Mouse (Mus musculus) lung, adult 2 months (tissue): ENCODE data around the gene Slpi. TPM values are rescaled to one million over a fixed set of nuclear protein-coding genes. Genes with fewer than 3 reads are reported as not detected.

Source experiments
- DNase-seq: peaks from one replicate; pipeline ENCODE4 v3.0.0; 2022
- H3K4me1 ChIP-seq: fragments of 200-500 bp; 2 replicates; pipeline ENCODE4 v1.6.1; 2011; ENCODE audit warnings: low read length; ENCODE audit not compliant: control insufficient read depth, insufficient read depth
- H3K4me3 ChIP-seq: fragments of 200-500 bp; replicated peaks from 2 replicates; pipeline ENCODE3; 2011; ENCODE audit warnings: low read depth, mild to moderate bottlenecking, control low read depth, low read length; ENCODE audit errors: extremely low read depth
- CTCF ChIP-seq: fragments of 200-500 bp; IDR thresholded peaks from 2 replicates; pipeline ENCODE4 v1.5.1; 2011; ENCODE audit warnings: mild to moderate bottlenecking, low read length, control low read depth; ENCODE audit not compliant: insufficient read depth
- POLR2A ChIP-seq: fragments of 200-500 bp; IDR thresholded peaks from 2 replicates; pipeline ENCODE4 v1.6.1; 2011; ENCODE audit warnings: low read depth, mild to moderate bottlenecking, control low read depth, low read length, borderline replicate concordance; ENCODE audit errors: extremely low read depth
- WGBS: fragments of 180-500 bp; shearing (Covaris S2); methylation state at CpG from one replicate; pipeline ENCODE4 v1.1.7; 2018; 5-methylcytosine and 5-hydroxymethylcytosine counted together
- polyA plus RNA-seq: library from polyadenylated mRNA; depleted of rRNA; stranded (reverse); fragments of >200 nt; gene quantifications from 2 replicates; pipeline ENCODE4 v1.2.3, GENCODE M21; 2012; rRNA removed

Gene Slpi
- 64.8 and 662 TPM in 2 replicates for polyA plus RNA-seq

- no peak for DNase-seq
- H3K4me1 ChIP-seq: no peaks in the 10 kb centered on the region; the same call in 1 of the 2 replicates
- TF ChIP-seq CTCF (no peak), POLR2A (no peak)
- H3K4me3 ChIP-seq: peak within 1 kb of the TSS; percentile 59
- 9% methylated on average over 17 of the region's 17 CpGs for WGBS
These were observed at the start of gene Slpi for GRCm38 (mm10) chr2:164389020-164389419. Gene Slpi, minus strand, starts transcription at chr2:164389095.

- Histone ChIP-seq H3K4me3 (no peak overlapping the region), H3K4me1 (peaks cover 6% of the 10 kb centered on the region; the same call in 1 of the 2 replicates)
- TF ChIP-seq POLR2A (no peak), CTCF (no peak)
- DNase-seq: no peak
- WGBS: 43% methylated on average over 8 of the region's 8 CpGs
These were observed 49.4 kb upstream of the Slpi start for GRCm38 (mm10) chr2:164438257-164438656.

- TF ChIP-seq CTCF (no peak), POLR2A (no peak)
- peaks cover 11% of the 10 kb centered on the region for H3K4me1 ChIP-seq
- H3K4me3 ChIP-seq: no peak overlapping the region
- WGBS: 55% methylated on average over 6 of the region's 6 CpGs
- no peak for DNase-seq
These were observed 48.8 kb upstream of the Slpi start for GRCm38 (mm10) chr2:164437710-164438109.

GRCm38 (mm10) chr2:164436961-164437360, 48.1 kb upstream of the Slpi start:
- 51% methylated on average over 3 of the region's 3 CpGs for WGBS
- H3K4me3 ChIP-seq: no peak overlapping the region
- TF ChIP-seq POLR2A: no peak
- TF ChIP-seq CTCF: no peak
- H3K4me1 ChIP-seq: peaks cover 16% of the 10 kb centered on the region
- DNase-seq: no peak

GRCm38 (mm10) chr2:164436215-164436913, 47.5 kb upstream of the Slpi start:
- peaks cover 18% of the 10 kb centered on the region for H3K4me1 ChIP-seq
- no peak for TF ChIP-seq POLR2A
- TF ChIP-seq CTCF: no peak
- WGBS: 34% methylated on average over 8 of the region's 8 CpGs
- H3K4me3 ChIP-seq: no peak overlapping the region
- DNase-seq: no peak

GRCm38 (mm10) chr2:164435216-164436090, 46.6 kb upstream of the Slpi start:
- H3K4me3 ChIP-seq: no peak overlapping the region
- H3K4me1 ChIP-seq: peaks cover 21% of the 10 kb centered on the region
- no peak for DNase-seq
- 34% methylated on average over 5 of the region's 5 CpGs for WGBS
- TF ChIP-seq POLR2A: no peak
- no peak for TF ChIP-seq CTCF

GRCm38 (mm10) chr2:164434681-164435080, 45.8 kb upstream of the Slpi start:
- WGBS: 59% methylated on average over 3 of the region's 3 CpGs
- no peak for DNase-seq
- Histone ChIP-seq H3K4me3 (no peak overlapping the region), H3K4me1 (peaks cover 21% of the 10 kb centered on the region)
- TF ChIP-seq CTCF (no peak), POLR2A (no peak)

GRCm38 (mm10) chr2:164433278-164433895, 44.5 kb upstream of the Slpi start:
- no peak overlapping the region for H3K4me3 ChIP-seq
- H3K4me1 ChIP-seq: peaks cover 21% of the 10 kb centered on the region
- no peak for DNase-seq
- 67% methylated on average over 9 of the region's 9 CpGs for WGBS
- TF ChIP-seq POLR2A (no peak), CTCF (no peak)

GRCm38 (mm10) chr2:164432541-164433191, 43.8 kb upstream of the Slpi start:
- no peak for DNase-seq
- 23% methylated on average over 22 of the region's 22 CpGs for WGBS
- Histone ChIP-seq H3K4me1 (peaks cover 21% of the 10 kb centered on the region), H3K4me3 (no peak overlapping the region)
- TF ChIP-seq POLR2A: no peak
- no peak for TF ChIP-seq CTCF

GRCm38 (mm10) chr2:164431676-164432465, 43.0 kb upstream of the Slpi start:
- DNase-seq: no peak
- WGBS: 51% methylated on average over 9 of the region's 9 CpGs
- H3K4me1 ChIP-seq: peaks cover 21% of the 10 kb centered on the region
- TF ChIP-seq CTCF: no peak
- TF ChIP-seq POLR2A: no peak
- H3K4me3 ChIP-seq: no peak overlapping the region
